Mouse (Mus musculus) embryonic fibroblast, embryonic 13.5 days (primary cell): ENCODE data around the gene Gtf2f2.
A peak's percentile ranks its signal among the peaks of the same experiment; 100 is the strongest.

ENCODE experiments used
- CTCF ChIP-seq: IDR thresholded peaks from 2 replicates; pipeline ENCODE4 v1.5.1; 2011; ENCODE audit warnings: mild to moderate bottlenecking, control low read depth, low read length, moderate library complexity, borderline replicate concordance; ENCODE audit not compliant: insufficient read depth
- POLR2A ChIP-seq: IDR thresholded peaks from 2 replicates; pipeline ENCODE4 v1.6.1; 2011; ENCODE audit warnings: low read depth, mild to moderate bottlenecking, control low read depth, low read length, moderate library complexity

DNA sequence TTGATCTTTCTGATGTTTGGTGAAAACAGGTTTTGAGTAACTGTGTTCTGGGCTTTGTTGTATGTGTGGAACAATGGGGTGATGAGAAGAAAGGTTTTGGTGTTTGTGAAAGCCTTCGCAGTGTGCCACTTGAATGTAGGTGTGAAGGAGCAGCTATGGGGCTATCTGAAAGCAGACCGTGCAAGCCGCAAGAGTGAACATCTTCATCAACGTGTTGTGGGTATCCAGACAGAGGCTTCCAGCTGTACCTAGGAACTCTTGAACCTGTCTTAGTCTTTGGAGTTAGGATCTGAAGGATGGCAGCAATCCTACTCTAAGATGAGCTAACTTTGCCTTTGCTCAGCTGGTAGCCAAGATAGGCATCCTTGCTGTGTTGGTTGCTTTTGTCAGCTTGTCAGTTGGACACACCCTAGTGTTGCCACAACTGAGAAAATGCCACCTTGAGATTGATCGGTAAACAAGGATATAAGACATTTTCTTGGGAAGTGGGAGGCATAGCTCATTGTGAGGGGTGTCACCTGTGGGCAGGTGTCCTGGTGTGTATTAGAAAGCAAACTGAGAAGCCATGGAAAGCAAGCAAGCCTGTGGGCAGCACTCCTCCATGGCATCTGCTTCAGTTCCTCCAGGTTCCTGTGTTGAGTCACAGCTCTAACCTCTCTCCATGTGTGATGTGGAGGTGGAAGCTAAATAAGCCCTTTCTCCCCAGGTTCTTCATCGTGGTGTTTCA is 160.7 kb downstream of the Gtf2f2 start:
- TF ChIP-seq CTCF = no peak
- TF ChIP-seq POLR2A = peak; percentile 28
